Mouse (Mus musculus): ENCODE data around the gene Creg1. TPM values are rescaled to one million over a fixed set of nuclear protein-coding genes. Genes with fewer than 3 reads are reported as not detected.

The Creg1 gene
- polyA plus RNA-seq, 1 experiment from 2014 or later, result 16.6 TPM

DNA sequence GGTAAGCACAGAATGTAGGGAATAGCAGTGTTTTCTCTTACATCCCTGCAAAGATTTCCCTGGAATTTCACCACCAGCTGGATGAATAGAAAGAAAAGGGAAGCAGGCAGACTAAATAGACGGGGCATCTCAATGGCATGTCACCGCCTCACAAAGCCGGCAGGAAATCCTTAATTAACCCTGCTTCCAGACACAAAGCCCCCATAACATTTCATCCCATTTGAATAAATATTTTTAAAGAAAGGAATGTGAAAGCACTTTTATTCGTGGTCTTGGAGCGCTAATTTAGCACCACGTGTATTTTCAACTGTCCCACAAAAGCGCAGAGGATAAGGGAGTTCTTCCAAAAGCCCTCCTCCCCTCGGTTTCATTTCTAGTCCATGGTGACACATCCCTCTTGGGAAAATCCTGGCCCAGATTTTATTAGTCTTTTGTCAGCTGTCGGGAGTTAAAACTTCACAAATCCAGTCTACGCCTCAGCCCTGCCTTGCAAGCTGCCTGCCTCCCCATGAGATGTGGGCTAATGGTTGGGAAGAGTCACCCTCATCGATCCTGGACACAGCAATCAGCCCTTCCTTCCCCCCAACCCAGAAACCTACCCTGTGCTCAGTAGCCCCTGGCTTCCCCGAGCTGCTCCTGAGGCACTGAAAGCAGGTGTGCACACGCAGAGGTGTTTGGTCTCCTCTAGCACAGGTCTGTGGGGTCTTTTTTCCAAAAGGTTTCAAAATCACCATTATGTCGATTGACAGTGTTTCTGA lies 51.2 kb downstream of the Creg1 start:
- H3K9ac ChIP-seq (replicated peaks; ENCODE audit: low read depth, low read length), result peak overlapping the region; percentile 36; the same call in 1 of the 2 replicates
- H3K27me3 ChIP-seq (replicated peaks; ENCODE audit: control insufficient read depth, insufficient read depth, low read length), result peaks cover 28% of the 10 kb centered on the region
- H3K27ac ChIP-seq (ENCODE audit: low read length), result peak overlapping the region; percentile 58
- 5% methylated on average over 14 of the region's 14 CpGs for whole genome bisulfite sequencing
- H3K36me3 ChIP-seq (ENCODE audit: control insufficient read depth, insufficient read depth), result no peaks in the 10 kb centered on the region
- peak; percentile 68 for ATAC-seq
- H3K4me3 ChIP-seq (replicated peaks; ENCODE audit: low read length), result no peak overlapping the region
- no peaks in the 10 kb centered on the region for H3K9me3 ChIP-seq (ENCODE audit: control insufficient read depth, low read length)
- peaks cover 23% of the 10 kb centered on the region for H3K4me1 ChIP-seq (replicated peaks; ENCODE audit: control insufficient read depth, insufficient read depth, low read length)
- H3K4me2 ChIP-seq (ENCODE audit: low read length), result peak overlapping the region; percentile 28

DNA sequence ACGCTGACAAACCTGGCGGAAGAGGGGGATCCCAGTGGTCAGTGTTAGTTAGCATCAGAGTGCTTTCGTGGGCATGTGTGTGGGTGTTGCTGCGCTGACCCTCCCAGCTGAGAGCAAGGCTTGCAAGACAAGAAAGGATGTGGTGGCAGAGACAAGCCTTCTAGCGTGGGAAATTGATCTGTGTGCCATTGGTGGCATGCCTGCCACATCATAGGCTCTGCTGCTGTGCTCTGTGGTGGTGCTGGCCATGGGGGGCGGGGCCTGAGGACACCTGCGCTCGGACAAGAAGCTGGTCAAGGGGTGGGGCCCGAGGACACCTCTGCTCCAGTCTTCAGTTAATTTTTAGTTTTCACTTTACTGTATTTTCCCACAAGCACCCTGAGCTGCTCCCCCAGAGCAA lies 52.8 kb downstream of the Creg1 start:
- H3K4me1 ChIP-seq (replicated peaks; ENCODE audit: control insufficient read depth, insufficient read depth, low read length), result peaks cover 23% of the 10 kb centered on the region
- no peaks in the 10 kb centered on the region for H3K9me3 ChIP-seq (ENCODE audit: control insufficient read depth, low read length)
- H3K9ac ChIP-seq (replicated peaks; ENCODE audit: low read depth, low read length), result no peak overlapping the region
- H3K27me3 ChIP-seq (replicated peaks; ENCODE audit: control insufficient read depth, insufficient read depth, low read length), result peaks cover 25% of the 10 kb centered on the region
- ATAC-seq, result no peak
- no peaks in the 10 kb centered on the region for H3K36me3 ChIP-seq (ENCODE audit: control insufficient read depth, insufficient read depth)
- WGBS, result 86% methylated on average over 9 of the region's 9 CpGs
- H3K4me2 ChIP-seq (ENCODE audit: low read length), result no peak overlapping the region
- H3K4me3 ChIP-seq (replicated peaks; ENCODE audit: low read length), result no peak overlapping the region
- no peak overlapping the region for H3K27ac ChIP-seq (ENCODE audit: low read length)

DNA sequence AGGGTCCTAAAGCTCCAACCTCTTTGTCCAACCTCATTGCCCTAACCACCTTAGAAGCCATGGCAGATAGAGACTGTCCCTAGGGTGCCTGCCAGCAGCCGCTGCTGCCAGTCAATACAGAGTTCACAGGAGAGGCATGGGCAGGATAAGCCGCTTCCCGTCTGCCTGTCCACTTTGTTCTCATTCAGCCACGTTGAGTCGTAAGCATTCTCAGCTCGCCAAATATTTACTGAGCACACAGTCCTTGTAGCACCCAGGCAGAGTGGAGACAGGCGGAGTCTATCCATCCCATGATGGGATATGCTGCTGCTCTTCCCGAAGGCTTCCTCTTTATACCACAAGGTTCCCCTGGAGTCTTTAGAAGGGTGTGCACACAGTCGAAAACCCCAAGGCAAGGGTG lies 53.7 kb downstream of the Creg1 start:
- H3K36me3 ChIP-seq (ENCODE audit: control insufficient read depth, insufficient read depth), result no peaks in the 10 kb centered on the region
- H3K4me2 ChIP-seq (ENCODE audit: low read length), result no peak overlapping the region
- H3K27me3 ChIP-seq (replicated peaks; ENCODE audit: control insufficient read depth, insufficient read depth, low read length), result peaks cover 25% of the 10 kb centered on the region
- H3K9ac ChIP-seq (replicated peaks; ENCODE audit: low read depth, low read length), result no peak overlapping the region
- WGBS, result 51% methylated on average over 9 of the region's 9 CpGs
- ATAC-seq, result no peak
- peaks cover 23% of the 10 kb centered on the region for H3K4me1 ChIP-seq (replicated peaks; ENCODE audit: control insufficient read depth, insufficient read depth, low read length)
- H3K9me3 ChIP-seq (ENCODE audit: control insufficient read depth, low read length), result no peaks in the 10 kb centered on the region
- H3K27ac ChIP-seq (ENCODE audit: low read length), result no peak overlapping the region
- H3K4me3 ChIP-seq (replicated peaks; ENCODE audit: low read length), result no peak overlapping the region

- 41% methylated on average over 8 of the region's 8 CpGs for WGBS
- H3K4me3 ChIP-seq (replicated peaks; ENCODE audit: low read length), result no peak overlapping the region
- H3K4me2 ChIP-seq (ENCODE audit: low read length), result no peak overlapping the region
- no peaks in the 10 kb centered on the region for H3K36me3 ChIP-seq (ENCODE audit: control insufficient read depth, insufficient read depth)
- peaks cover 21% of the 10 kb centered on the region for H3K4me1 ChIP-seq (replicated peaks; ENCODE audit: control insufficient read depth, insufficient read depth, low read length)
- ATAC-seq, result no peak
- no peaks in the 10 kb centered on the region for H3K9me3 ChIP-seq (ENCODE audit: control insufficient read depth, low read length)
- H3K27me3 ChIP-seq (replicated peaks; ENCODE audit: control insufficient read depth, insufficient read depth, low read length), result peaks cover 22% of the 10 kb centered on the region
- no peak overlapping the region for H3K27ac ChIP-seq (ENCODE audit: low read length)
- no peak overlapping the region for H3K9ac ChIP-seq (replicated peaks; ENCODE audit: low read depth, low read length)
Measured at GRCm38 (mm10) chr1:165818145-165818860, 54.8 kb downstream of the Creg1 start.

DNA sequence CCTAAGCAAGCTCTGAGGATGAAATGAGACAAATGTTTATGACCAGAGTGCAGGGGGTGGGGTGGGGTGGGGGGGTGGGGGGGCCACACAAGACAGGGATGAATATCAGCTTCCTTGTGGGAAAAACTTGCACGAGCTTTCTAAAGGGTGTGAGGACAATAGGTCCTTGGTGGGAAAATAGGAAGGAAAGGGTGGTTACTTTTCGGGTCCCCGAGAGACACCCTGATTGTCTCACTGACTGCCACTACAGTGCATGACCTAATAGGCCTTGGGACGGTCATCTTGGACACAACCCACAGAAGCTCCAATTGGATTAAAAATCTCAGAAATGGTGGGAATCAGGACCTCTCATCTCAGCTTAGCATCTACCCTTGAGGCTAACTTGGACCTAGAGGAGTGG lies 55.6 kb downstream of the Creg1 start:
- H3K4me2 ChIP-seq (ENCODE audit: low read length), result no peak overlapping the region
- no peak overlapping the region for H3K9ac ChIP-seq (replicated peaks; ENCODE audit: low read depth, low read length)
- WGBS, result 66% methylated on average over 4 of the region's 4 CpGs
- H3K27ac ChIP-seq (ENCODE audit: low read length), result no peak overlapping the region
- H3K4me3 ChIP-seq (replicated peaks; ENCODE audit: low read length), result no peak overlapping the region
- no peak for ATAC-seq
- H3K27me3 ChIP-seq (replicated peaks; ENCODE audit: control insufficient read depth, insufficient read depth, low read length), result peaks cover 22% of the 10 kb centered on the region
- H3K36me3 ChIP-seq (ENCODE audit: control insufficient read depth, insufficient read depth), result no peaks in the 10 kb centered on the region
- no peaks in the 10 kb centered on the region for H3K9me3 ChIP-seq (ENCODE audit: control insufficient read depth, low read length)
- peaks cover 14% of the 10 kb centered on the region for H3K4me1 ChIP-seq (replicated peaks; ENCODE audit: control insufficient read depth, insufficient read depth, low read length)

DNA sequence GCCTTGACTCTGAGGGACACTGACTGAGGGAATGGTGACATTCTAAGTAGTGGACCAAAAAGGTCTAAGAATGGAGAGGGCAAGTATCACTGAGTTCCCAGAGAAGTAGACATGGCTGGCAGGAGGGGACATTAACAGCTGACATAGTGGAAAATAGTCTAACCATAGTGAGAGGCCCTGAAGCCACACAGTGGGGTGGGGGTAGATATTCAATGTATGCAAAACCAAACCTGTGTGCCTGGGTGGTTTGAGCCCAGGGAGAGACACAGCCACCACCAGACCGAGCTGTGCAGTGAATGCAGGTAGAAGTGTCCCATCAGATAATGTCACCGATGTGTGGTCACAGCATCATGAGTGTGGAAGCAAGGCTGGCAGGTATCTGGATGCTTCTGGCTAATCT lies 58.5 kb downstream of the Creg1 start:
- Histone ChIP-seq H3K9me3 (ENCODE audit: control insufficient read depth, low read length) (no peaks in the 10 kb centered on the region), H3K4me1 (replicated peaks; ENCODE audit: control insufficient read depth, insufficient read depth, low read length) (0 out of 2 replicates have a peak, but pooled peaks cover 2% of the 10 kb centered on the region), H3K9ac (replicated peaks; ENCODE audit: low read depth, low read length) (no peak overlapping the region), H3K27ac (ENCODE audit: low read length) (no peak overlapping the region), H3K4me2 (ENCODE audit: low read length) (no peak overlapping the region), H3K27me3 (replicated peaks; ENCODE audit: control insufficient read depth, insufficient read depth, low read length) (peaks cover 12% of the 10 kb centered on the region), H3K4me3 (replicated peaks; ENCODE audit: low read length) (no peak overlapping the region), H3K36me3 (ENCODE audit: control insufficient read depth, insufficient read depth) (no peaks in the 10 kb centered on the region)
- no peak for ATAC-seq
- WGBS, result 100% methylated on average over 2 of the region's 2 CpGs

Other genes with a start within 250 kb of the Creg1 start
- gene Mpzl1, start 129.2 kb upstream of the Creg1 start, polyA plus RNA-seq (2015; fragmentation: Nextera tagmentation; extraction: Ambion mirVana), result 138 and 145 TPM in 2 replicates
- gene Rcsd1, start 54.0 kb upstream of the Creg1 start, polyA plus RNA-seq (2015; fragmentation: Nextera tagmentation; extraction: Ambion mirVana), result 8.3 and 9.9 TPM in 2 replicates
- 2.1 and 2.2 TPM in 2 replicates for gene Cd247, start 24.9 kb downstream of the Creg1 start, polyA plus RNA-seq (2015; fragmentation: Nextera tagmentation; extraction: Ambion mirVana)
- gene Pou2f1, start 238.9 kb downstream of the Creg1 start, polyA plus RNA-seq (2015; fragmentation: Nextera tagmentation; extraction: Ambion mirVana), result 22.7 and 22.9 TPM in 2 replicates